Mouse (Mus musculus): ENCODE results near the gene Btbd7. TPM values are rescaled to one million over a fixed set of nuclear protein-coding genes. Genes with fewer than 3 reads are reported as not detected.

The Btbd7 gene
- polyA plus RNA-seq, 1 experiment from 2014 or later = 18.1 TPM

DNA sequence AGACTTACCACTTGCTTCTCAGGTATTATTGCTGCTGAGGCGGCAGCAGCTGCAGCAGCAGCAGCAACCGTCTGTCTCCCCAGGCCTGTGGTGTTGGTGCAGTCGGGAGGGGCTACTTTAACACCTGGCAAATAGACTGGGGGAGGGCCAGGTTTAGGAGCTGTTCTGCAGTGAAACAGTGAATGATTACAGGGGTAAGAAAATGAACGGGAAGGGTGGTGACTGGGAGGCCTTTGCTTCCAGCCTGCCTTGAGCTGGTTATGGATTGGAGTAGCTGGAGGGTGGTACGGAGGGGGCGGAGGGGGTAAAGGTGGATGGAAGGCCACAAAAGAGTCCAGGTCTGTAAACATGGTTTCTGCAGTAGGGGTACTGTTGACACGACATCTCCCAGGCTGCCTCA, 90.3 kb downstream of the Btbd7 start:
- no peak for ATAC-seq (ENCODE audit: low read depth)
- no peaks in the 10 kb centered on the region for H3K9me3 ChIP-seq (ENCODE audit: control insufficient read depth, low read length)
- peaks cover 50% of the 10 kb centered on the region for H3K36me3 ChIP-seq (ENCODE audit: control insufficient read depth, insufficient read depth, low read length)
- no peaks in the 10 kb centered on the region for H3K27me3 ChIP-seq (ENCODE audit: control insufficient read depth, insufficient read depth, low read depth, low read length)
- no peak overlapping the region for H3K4me3 ChIP-seq (ENCODE audit: low read length)
- no peaks in the 10 kb centered on the region for H3K4me1 ChIP-seq (replicated peaks; ENCODE audit: control insufficient read depth, insufficient read depth, low read length)
- no peak overlapping the region for H3K4me2 ChIP-seq (ENCODE audit: low read depth, low read length)
- no peak overlapping the region for H3K27ac ChIP-seq (ENCODE audit: low read length)
- WGBS = 80% methylated on average over 7 of the region's 7 CpGs
- no peak overlapping the region for H3K9ac ChIP-seq (ENCODE audit: low read length)

DNA sequence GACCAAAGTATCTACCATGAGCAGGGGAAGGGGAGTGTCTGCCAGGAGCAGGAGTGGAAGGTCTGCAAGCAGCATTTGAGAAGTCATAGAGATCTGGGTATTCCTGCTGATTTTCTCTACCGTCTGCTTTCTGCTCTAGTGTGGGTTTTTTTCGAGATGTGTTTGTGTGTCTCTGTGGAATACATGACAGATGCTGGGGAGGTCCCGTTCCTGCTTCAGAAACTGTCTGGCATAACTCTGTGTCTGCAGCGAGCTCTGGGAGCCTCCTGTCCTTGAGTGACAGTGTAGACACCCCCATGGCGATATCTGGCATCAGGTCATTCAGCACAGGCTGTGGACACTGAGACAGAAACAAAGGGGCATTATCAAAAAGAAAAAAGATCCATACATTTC, 92.7 kb downstream of the Btbd7 start:
- Histone ChIP-seq H3K27ac (ENCODE audit: low read length) (no peak overlapping the region), H3K9me3 (ENCODE audit: control insufficient read depth, low read length) (no peaks in the 10 kb centered on the region), H3K4me1 (replicated peaks; ENCODE audit: control insufficient read depth, insufficient read depth, low read length) (no peaks in the 10 kb centered on the region), H3K36me3 (ENCODE audit: control insufficient read depth, insufficient read depth, low read length) (peaks cover 37% of the 10 kb centered on the region), H3K27me3 (ENCODE audit: control insufficient read depth, insufficient read depth, low read depth, low read length) (no peaks in the 10 kb centered on the region), H3K9ac (ENCODE audit: low read length) (no peak overlapping the region), H3K4me2 (ENCODE audit: low read depth, low read length) (no peak overlapping the region), H3K4me3 (ENCODE audit: low read length) (no peak overlapping the region)
- ATAC-seq (ENCODE audit: low read depth) = no peak
- WGBS = 89% methylated on average over 5 of the region's 5 CpGs

DNA sequence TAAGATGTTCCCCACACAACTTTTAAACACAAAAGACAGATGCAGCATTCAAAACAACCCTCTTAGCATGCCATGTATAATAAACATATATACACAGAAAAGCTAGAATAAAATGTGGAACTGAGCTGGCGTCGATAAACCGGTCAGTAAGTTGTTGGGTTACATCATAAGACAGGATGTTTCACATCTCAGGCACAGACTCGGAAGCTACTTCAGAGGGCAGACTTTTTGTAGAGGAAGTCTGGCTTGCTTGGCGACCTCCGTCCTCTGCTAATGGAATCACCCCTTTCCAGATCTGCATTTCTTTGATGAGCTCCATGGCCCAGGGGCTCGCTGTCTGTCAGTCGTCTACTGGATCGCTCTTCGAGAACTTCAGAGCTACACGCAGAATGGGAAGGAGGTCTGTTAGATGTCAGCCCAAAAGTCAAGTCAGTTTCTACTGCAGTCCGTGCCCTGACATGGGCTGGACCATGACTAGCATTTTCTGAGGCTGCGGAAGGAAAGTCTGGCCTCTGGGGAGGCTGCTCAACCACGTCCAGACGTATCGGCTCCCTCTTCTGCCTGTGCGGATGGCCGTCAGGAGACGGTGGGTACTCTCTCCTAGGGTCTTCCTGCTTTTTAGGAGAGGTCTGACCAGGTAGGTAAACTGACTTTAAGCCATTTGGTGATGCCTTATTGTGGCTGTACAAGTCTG, 93.2 kb downstream of the Btbd7 start:
- no peak overlapping the region for H3K4me2 ChIP-seq (ENCODE audit: low read depth, low read length)
- H3K4me1 ChIP-seq (replicated peaks; ENCODE audit: control insufficient read depth, insufficient read depth, low read length) = no peaks in the 10 kb centered on the region
- H3K27me3 ChIP-seq (ENCODE audit: control insufficient read depth, insufficient read depth, low read depth, low read length) = no peaks in the 10 kb centered on the region
- no peak for ATAC-seq (ENCODE audit: low read depth)
- H3K9ac ChIP-seq (ENCODE audit: low read length) = no peak overlapping the region
- H3K27ac ChIP-seq (ENCODE audit: low read length) = no peak overlapping the region
- H3K9me3 ChIP-seq (ENCODE audit: control insufficient read depth, low read length) = no peaks in the 10 kb centered on the region
- H3K36me3 ChIP-seq (ENCODE audit: control insufficient read depth, insufficient read depth, low read length) = peaks cover 32% of the 10 kb centered on the region
- 86% methylated on average over 19 of the region's 19 CpGs for WGBS
- no peak overlapping the region for H3K4me3 ChIP-seq (ENCODE audit: low read length)

DNA sequence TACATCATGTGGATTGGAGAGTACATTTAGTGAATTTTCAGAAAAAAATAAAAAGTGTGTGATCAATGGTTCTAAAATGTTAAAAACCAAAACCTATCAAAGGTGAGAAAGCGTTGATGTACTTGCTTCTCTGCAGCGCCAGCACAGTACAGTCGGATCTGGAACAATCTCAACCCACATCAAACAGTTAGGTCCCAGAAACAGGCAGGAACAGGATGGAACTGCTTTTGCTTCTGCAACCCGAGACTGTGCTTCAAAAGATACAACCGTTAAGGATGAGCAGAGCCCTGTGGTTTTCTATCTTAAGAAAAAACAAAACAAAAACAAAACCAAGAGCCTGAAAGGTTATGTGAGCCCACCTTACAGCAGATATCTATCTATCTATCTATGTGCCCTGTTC, 95.4 kb downstream of the Btbd7 start:
- no peak for ATAC-seq (ENCODE audit: low read depth)
- no peak overlapping the region for H3K4me3 ChIP-seq (ENCODE audit: low read length)
- no peak overlapping the region for H3K27ac ChIP-seq (ENCODE audit: low read length)
- no peak overlapping the region for H3K9ac ChIP-seq (ENCODE audit: low read length)
- H3K9me3 ChIP-seq (ENCODE audit: control insufficient read depth, low read length) = no peaks in the 10 kb centered on the region
- 87% methylated on average over 5 of the region's 5 CpGs for WGBS
- no peaks in the 10 kb centered on the region for H3K27me3 ChIP-seq (ENCODE audit: control insufficient read depth, insufficient read depth, low read depth, low read length)
- no peak overlapping the region for H3K4me2 ChIP-seq (ENCODE audit: low read depth, low read length)
- peaks cover 21% of the 10 kb centered on the region for H3K36me3 ChIP-seq (ENCODE audit: control insufficient read depth, insufficient read depth, low read length)
- H3K4me1 ChIP-seq (replicated peaks; ENCODE audit: control insufficient read depth, insufficient read depth, low read length) = no peaks in the 10 kb centered on the region

DNA sequence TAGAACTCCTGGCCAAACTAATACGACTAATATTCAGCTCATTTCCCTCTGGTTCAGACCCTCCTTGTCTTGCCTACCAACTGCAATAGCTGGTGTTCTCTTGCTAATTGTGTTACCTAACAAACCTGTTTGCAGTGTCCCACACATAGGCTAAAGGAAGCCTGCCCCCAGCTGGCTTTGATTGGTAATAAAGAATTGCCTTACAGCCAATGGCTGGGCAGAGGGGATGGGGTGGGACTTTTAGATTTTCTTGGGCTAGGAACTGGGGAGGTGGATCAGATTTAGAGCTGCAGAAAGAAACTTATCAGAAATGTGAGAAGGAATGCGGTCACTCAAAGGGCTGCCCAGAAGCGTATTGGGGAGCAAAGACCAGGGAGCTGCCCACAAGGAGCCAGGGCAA, 98.8 kb downstream of the Btbd7 start:
- no peaks in the 10 kb centered on the region for H3K4me1 ChIP-seq (replicated peaks; ENCODE audit: control insufficient read depth, insufficient read depth, low read length)
- peaks cover 8% of the 10 kb centered on the region; the same call in 1 of the 2 replicates for H3K36me3 ChIP-seq (ENCODE audit: control insufficient read depth, insufficient read depth, low read length)
- H3K9me3 ChIP-seq (ENCODE audit: control insufficient read depth, low read length) = no peaks in the 10 kb centered on the region
- no peak overlapping the region for H3K27ac ChIP-seq (ENCODE audit: low read length)
- peak; percentile 23; the same call in 1 of the 2 replicates for ATAC-seq (ENCODE audit: low read depth)
- no peak overlapping the region for H3K4me2 ChIP-seq (ENCODE audit: low read depth, low read length)
- no peak overlapping the region for H3K9ac ChIP-seq (ENCODE audit: low read length)
- H3K4me3 ChIP-seq (ENCODE audit: low read length) = no peak overlapping the region
- H3K27me3 ChIP-seq (ENCODE audit: control insufficient read depth, insufficient read depth, low read depth, low read length) = no peaks in the 10 kb centered on the region
- WGBS = 44% methylated on average over 3 of the region's 3 CpGs

DNA sequence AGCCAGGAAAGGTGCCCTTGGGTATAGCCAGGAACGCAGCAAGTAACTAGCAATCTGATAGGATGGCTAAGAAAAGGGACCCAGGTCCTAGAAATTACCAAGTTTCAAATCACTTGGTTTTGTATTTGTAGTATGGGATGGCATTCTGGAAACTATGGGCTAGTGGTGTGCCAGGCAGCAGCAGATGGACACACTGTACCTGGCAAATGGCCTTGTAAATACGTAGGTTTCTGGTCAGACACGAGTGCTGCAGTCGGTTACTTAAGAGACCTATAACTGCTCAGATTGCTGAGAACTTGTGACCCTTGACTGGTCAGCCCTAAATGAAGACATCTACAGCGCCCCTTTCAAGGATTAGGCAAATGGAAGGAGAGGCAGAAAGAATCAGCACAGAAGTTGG, 100.1 kb downstream of the Btbd7 start:
- H3K4me2 ChIP-seq (ENCODE audit: low read depth, low read length) = no peak overlapping the region
- H3K27me3 ChIP-seq (ENCODE audit: control insufficient read depth, insufficient read depth, low read depth, low read length) = no peaks in the 10 kb centered on the region
- no peaks in the 10 kb centered on the region for H3K9me3 ChIP-seq (ENCODE audit: control insufficient read depth, low read length)
- H3K36me3 ChIP-seq (ENCODE audit: control insufficient read depth, insufficient read depth, low read length) = peaks cover 8% of the 10 kb centered on the region; the same call in 1 of the 2 replicates
- ATAC-seq (ENCODE audit: low read depth) = no peak
- no peak overlapping the region for H3K27ac ChIP-seq (ENCODE audit: low read length)
- H3K4me3 ChIP-seq (ENCODE audit: low read length) = no peak overlapping the region
- 85% methylated on average over 5 of the region's 5 CpGs for WGBS
- H3K4me1 ChIP-seq (replicated peaks; ENCODE audit: control insufficient read depth, insufficient read depth, low read length) = no peaks in the 10 kb centered on the region
- H3K9ac ChIP-seq (ENCODE audit: low read length) = no peak overlapping the region

DNA sequence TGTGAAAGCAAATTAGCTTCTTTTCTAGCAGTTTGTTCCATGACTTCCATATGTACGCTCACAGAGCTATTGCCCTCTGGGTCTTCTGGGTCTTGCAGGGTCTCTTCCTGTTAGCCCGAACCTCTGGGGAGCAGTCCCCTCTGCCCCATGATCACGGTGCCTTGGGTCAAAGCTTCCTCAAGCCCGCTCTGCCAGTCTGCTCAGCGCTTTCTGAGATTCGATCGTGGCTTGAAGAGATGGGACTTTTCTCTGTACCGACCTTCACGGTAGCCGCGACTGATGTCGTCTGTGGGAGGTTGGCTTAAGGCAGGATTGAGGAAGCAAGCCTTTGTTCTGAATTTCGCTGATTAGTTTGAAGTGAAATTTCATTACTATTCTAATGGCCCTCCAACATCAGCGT, 102.2 kb downstream of the Btbd7 start:
- 94% methylated on average over 14 of the region's 14 CpGs for WGBS

DNA sequence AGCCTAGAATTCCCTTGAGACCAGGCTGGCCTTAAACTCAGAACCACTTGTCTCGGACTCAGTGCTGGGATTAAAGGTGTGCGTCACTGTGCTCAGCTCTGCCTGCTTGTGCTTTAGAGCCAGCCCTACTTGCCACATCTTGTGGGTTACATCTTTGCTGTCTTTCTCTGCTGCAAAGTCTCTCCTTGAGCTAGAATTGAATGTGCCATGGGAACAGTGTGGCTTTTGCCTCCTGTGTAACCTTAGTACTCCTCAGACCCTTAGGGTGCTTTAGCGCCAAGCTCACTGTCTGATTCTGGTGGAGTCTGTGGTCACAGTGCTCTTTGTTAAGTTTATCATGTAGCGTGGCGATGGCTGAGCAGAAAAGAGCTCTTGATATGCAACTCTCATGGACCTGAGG, 105.6 kb downstream of the Btbd7 start:
- Histone ChIP-seq H3K4me3 (ENCODE audit: low read length) (no peak overlapping the region), H3K9me3 (ENCODE audit: control insufficient read depth, low read length) (no peaks in the 10 kb centered on the region), H3K27me3 (ENCODE audit: control insufficient read depth, insufficient read depth, low read depth, low read length) (no peaks in the 10 kb centered on the region), H3K9ac (ENCODE audit: low read length) (no peak overlapping the region), H3K36me3 (ENCODE audit: control insufficient read depth, insufficient read depth, low read length) (peaks cover 43% of the 10 kb centered on the region), H3K27ac (ENCODE audit: low read length) (no peak overlapping the region), H3K4me1 (replicated peaks; ENCODE audit: control insufficient read depth, insufficient read depth, low read length) (no peaks in the 10 kb centered on the region), H3K4me2 (ENCODE audit: low read depth, low read length) (no peak overlapping the region)
- no peak for ATAC-seq (ENCODE audit: low read depth)
- WGBS = 90% methylated on average over 5 of the region's 5 CpGs

More for the DNA sequence above, 102.2 kb downstream of the Btbd7 start:
- H3K36me3 ChIP-seq (ENCODE audit: control insufficient read depth, insufficient read depth, low read length) = peaks cover 19% of the 10 kb centered on the region
- no peaks in the 10 kb centered on the region for H3K9me3 ChIP-seq (ENCODE audit: control insufficient read depth, low read length)
- H3K27ac ChIP-seq (ENCODE audit: low read length) = no peak overlapping the region
- no peak overlapping the region for H3K4me2 ChIP-seq (ENCODE audit: low read depth, low read length)
- no peaks in the 10 kb centered on the region for H3K27me3 ChIP-seq (ENCODE audit: control insufficient read depth, insufficient read depth, low read depth, low read length)
- no peaks in the 10 kb centered on the region for H3K4me1 ChIP-seq (replicated peaks; ENCODE audit: control insufficient read depth, insufficient read depth, low read length)
- no peak for ATAC-seq (ENCODE audit: low read depth)
- H3K4me3 ChIP-seq (ENCODE audit: low read length) = no peak overlapping the region
- H3K9ac ChIP-seq (ENCODE audit: low read length) = no peak overlapping the region

DNA sequence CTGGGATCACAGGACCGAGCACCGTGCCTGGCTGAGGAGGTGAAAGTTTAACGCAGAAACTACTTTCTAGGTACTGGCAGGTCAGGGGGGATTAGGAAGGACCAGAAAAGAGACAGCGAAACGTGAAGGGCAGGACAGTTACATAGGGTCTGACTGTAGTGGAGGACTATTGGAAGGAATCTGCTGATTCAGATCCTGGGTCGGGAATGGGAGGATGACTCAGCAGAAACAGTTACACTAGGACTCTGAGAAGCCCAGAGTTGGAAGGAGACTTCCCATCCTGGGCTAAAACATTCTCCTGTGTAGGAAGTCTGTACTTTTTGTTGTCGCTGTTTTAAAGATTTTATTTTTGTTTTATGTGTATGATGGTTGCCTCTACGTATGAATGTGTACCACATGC, 106.7 kb downstream of the Btbd7 start:
- Histone ChIP-seq H3K27ac (ENCODE audit: low read length) (no peak overlapping the region), H3K36me3 (ENCODE audit: control insufficient read depth, insufficient read depth, low read length) (peaks cover 45% of the 10 kb centered on the region), H3K9me3 (ENCODE audit: control insufficient read depth, low read length) (no peaks in the 10 kb centered on the region), H3K4me2 (ENCODE audit: low read depth, low read length) (no peak overlapping the region), H3K27me3 (ENCODE audit: control insufficient read depth, insufficient read depth, low read depth, low read length) (no peaks in the 10 kb centered on the region), H3K4me3 (ENCODE audit: low read length) (no peak overlapping the region), H3K4me1 (replicated peaks; ENCODE audit: control insufficient read depth, insufficient read depth, low read length) (no peaks in the 10 kb centered on the region), H3K9ac (ENCODE audit: low read length) (no peak overlapping the region)
- ATAC-seq (ENCODE audit: low read depth) = no peak
- 95% methylated on average over 8 of the region's 8 CpGs for WGBS

DNA sequence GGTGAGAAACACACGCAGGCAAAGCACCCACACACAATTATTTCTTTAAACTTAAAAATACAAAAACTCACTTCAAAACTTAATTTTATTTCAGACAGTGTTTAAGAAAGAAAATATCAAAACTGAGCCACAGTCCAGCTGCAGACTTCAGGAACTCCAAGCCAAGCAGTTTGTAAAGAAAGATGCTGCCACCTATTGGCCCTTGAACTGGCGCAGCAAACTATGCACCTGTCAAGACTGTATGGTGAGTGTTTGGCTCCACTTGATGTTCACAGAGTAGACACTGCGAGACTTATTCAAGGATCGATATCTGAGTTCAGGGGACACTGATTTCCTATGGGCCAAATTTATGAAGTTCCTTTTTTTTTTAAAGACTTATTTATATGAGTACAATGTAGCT, 109.3 kb downstream of the Btbd7 start:
- H3K27ac ChIP-seq (ENCODE audit: low read length) = no peak overlapping the region
- H3K9me3 ChIP-seq (ENCODE audit: control insufficient read depth, low read length) = no peaks in the 10 kb centered on the region
- H3K9ac ChIP-seq (ENCODE audit: low read length) = no peak overlapping the region
- no peak overlapping the region for H3K4me3 ChIP-seq (ENCODE audit: low read length)
- 90% methylated on average over 4 of the region's 4 CpGs for WGBS
- H3K27me3 ChIP-seq (ENCODE audit: control insufficient read depth, insufficient read depth, low read depth, low read length) = no peaks in the 10 kb centered on the region
- ATAC-seq (ENCODE audit: low read depth) = no peak
- no peak overlapping the region for H3K4me2 ChIP-seq (ENCODE audit: low read depth, low read length)
- H3K4me1 ChIP-seq (replicated peaks; ENCODE audit: control insufficient read depth, insufficient read depth, low read length) = no peaks in the 10 kb centered on the region
- peaks cover 43% of the 10 kb centered on the region for H3K36me3 ChIP-seq (ENCODE audit: control insufficient read depth, insufficient read depth, low read length)

Measured in lung, embryonic 16.5 days (tissue).